Mouse (Mus musculus) hindbrain, embryonic 10.5 days (tissue): ENCODE measurements around the gene Gprin1. TPM values are rescaled to one million over a fixed set of nuclear protein-coding genes. Genes with fewer than 3 reads are reported as not detected.

ENCODE experiments used
- DNase-seq: peaks from one replicate; pipeline ENCODE4 v3.0.0-alpha.2; 2017; ENCODE audit warnings: low spot score
- H3K27ac ChIP-seq: fragments of 300-500 bp; sonication (generic); 2 replicates; pipeline ENCODE4 v1.5.1; 2016; ENCODE audit warnings: mild to moderate bottlenecking, moderate library complexity
- H3K27me3 ChIP-seq: fragments of 300-500 bp; sonication (generic); 2 replicates; pipeline ENCODE4 v1.6.1; 2016; ENCODE audit warnings: mild to moderate bottlenecking; ENCODE audit not compliant: poor library complexity, insufficient read depth, severe bottlenecking
- H3K36me3 ChIP-seq: fragments of 300-500 bp; sonication (generic); 2 replicates; pipeline ENCODE4 v1.6.1; 2016; ENCODE audit warnings: mild to moderate bottlenecking, moderate library complexity
- H3K4me1 ChIP-seq: fragments of 300-500 bp; sonication (generic); replicated peaks from 2 replicates; pipeline ENCODE4 v1.6.1; 2016; ENCODE audit warnings: mild to moderate bottlenecking
- H3K4me3 ChIP-seq: fragments of 300-500 bp; sonication (generic); 2 replicates; pipeline ENCODE4 v1.5.1; 2016; ENCODE audit warnings: mild to moderate bottlenecking, moderate library complexity
- H3K9me3 ChIP-seq: fragments of 300-500 bp; sonication (generic); 2 replicates; pipeline ENCODE4 v1.6.1; 2016; ENCODE audit warnings: mild to moderate bottlenecking, moderate library complexity
- WGBS: fragments of 180-500 bp; shearing (Covaris S2); methylation state at CpG from one replicate; pipeline ENCODE4 v1.1.7; 2016; 5-methylcytosine and 5-hydroxymethylcytosine counted together
- polyA plus RNA-seq: library from polyadenylated mRNA; unstranded; fragments of >200 nt; fragmentation: Nextera tagmentation; extraction: Ambion mirVana; gene quantifications from 2 replicates; pipeline ENCODE4 v1.2.1, GENCODE M21; 2016

Gene Gprin1
- polyA plus RNA-seq, 1 experiment from 2014 or later: 2.5 TPM

DNA sequence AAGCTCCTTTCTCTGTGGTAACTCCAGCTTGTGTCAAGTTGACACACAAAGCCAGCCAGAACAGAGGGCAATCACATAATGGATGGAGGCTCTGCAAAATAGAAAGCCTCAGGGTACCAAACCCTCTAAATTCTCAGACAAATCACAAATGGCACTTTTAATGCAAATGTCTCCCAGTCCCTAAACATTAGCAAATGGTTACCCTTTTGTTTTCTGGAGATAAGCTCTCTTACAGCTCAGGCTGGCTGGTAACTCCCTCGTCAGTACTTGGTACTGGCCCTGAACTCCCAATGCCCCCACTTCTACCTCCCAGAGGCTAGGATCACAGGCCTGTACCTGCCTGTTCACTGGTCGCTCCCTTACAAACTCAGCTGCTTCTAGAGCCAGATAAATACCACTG, 33.6 kb upstream of the Gprin1 start:
- H3K9me3 ChIP-seq: no peaks in the 10 kb centered on the region
- no peak overlapping the region for H3K4me3 ChIP-seq
- H3K27ac ChIP-seq: no peak overlapping the region
- WGBS: 41% methylated on average over 2 of the region's 2 CpGs
- peaks cover 10% of the 10 kb centered on the region for H3K27me3 ChIP-seq
- no peaks in the 10 kb centered on the region for H3K4me1 ChIP-seq
- H3K36me3 ChIP-seq: no peaks in the 10 kb centered on the region
- DNase-seq: no peak

DNA sequence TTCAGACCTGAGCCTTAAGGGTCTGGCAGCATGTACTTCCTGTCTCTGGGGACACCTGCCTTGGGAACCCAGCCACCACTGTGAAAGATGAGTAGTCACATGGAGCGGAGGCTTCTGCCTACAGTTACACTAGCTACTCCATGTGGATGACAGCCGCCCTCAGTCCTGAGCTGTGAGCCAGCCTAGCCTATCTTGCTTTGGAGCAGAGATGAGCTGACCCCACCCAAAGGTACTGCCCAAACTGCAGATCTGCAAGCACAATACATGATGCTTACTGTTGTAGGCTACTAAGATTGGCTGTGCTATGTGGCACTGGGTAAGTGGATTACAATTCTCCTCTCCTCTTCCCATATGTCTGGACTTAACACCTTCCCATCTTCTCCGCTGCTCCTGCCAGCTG, 31.4 kb upstream of the Gprin1 start:
- no peaks in the 10 kb centered on the region for H3K36me3 ChIP-seq
- H3K4me3 ChIP-seq: no peak overlapping the region
- DNase-seq: no peak
- no peak overlapping the region for H3K27ac ChIP-seq
- peaks cover 3% of the 10 kb centered on the region for H3K27me3 ChIP-seq
- no peaks in the 10 kb centered on the region; the same call in 1 of the 2 replicates for H3K9me3 ChIP-seq
- H3K4me1 ChIP-seq: no peaks in the 10 kb centered on the region
- 81% methylated on average over 3 of the region's 3 CpGs for WGBS

DNA sequence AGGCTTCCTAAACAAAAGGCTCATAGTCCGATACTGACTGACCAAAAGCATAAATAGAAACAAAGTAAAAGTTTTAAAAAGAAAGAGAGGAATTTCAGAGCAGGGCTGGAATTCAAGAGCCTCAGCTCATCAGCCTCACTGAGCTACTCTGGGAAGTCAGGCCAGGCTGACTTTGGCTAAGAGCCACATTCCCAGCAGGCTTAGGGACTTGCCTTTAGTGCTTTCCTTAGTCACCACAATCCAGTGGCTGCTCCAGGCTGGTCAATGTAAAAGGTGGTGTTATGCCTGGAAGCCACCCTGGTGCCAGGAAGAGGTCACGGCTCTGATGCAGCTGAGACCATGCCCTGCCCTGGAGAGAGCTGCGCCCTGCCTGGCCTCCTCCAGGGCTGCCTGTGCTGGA, 30.9 kb upstream of the Gprin1 start:
- no peak overlapping the region for H3K4me3 ChIP-seq
- DNase-seq: no peak
- no peak overlapping the region for H3K27ac ChIP-seq
- 85% methylated on average over 3 of the region's 3 CpGs for WGBS
- H3K27me3 ChIP-seq: peaks cover 3% of the 10 kb centered on the region
- no peaks in the 10 kb centered on the region for H3K4me1 ChIP-seq
- no peaks in the 10 kb centered on the region; the same call in 1 of the 2 replicates for H3K9me3 ChIP-seq
- H3K36me3 ChIP-seq: no peaks in the 10 kb centered on the region

DNA sequence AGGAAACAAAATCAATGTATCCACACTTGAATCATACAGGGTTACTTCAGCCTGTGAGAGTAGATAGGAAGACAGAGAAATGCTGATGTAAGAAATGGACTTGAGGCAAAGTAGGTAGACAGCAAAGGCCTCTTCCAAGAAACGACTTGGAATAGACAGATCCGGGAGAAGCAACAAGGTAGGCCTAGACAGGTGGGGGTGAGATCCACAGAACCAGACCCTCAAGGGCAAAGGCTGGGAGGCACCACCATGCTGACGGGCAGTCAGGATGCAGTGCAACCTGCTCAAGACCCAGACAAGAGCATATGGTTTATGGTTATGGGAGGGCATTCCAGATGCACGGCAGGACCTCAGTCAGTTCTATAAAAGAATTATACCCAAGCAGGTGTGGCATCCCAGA, 17.3 kb upstream of the Gprin1 start:
- Histone ChIP-seq H3K4me1 (peaks cover 29% of the 10 kb centered on the region), H3K36me3 (no peaks in the 10 kb centered on the region), H3K9me3 (0 out of 2 replicates have a peak, but pooled peaks cover 3% of the 10 kb centered on the region), H3K27me3 (peaks cover 58% of the 10 kb centered on the region), H3K4me3 (no peak overlapping the region), H3K27ac (no peak overlapping the region)
- 83% methylated on average over 4 of the region's 4 CpGs for WGBS
- DNase-seq: no peak

DNA sequence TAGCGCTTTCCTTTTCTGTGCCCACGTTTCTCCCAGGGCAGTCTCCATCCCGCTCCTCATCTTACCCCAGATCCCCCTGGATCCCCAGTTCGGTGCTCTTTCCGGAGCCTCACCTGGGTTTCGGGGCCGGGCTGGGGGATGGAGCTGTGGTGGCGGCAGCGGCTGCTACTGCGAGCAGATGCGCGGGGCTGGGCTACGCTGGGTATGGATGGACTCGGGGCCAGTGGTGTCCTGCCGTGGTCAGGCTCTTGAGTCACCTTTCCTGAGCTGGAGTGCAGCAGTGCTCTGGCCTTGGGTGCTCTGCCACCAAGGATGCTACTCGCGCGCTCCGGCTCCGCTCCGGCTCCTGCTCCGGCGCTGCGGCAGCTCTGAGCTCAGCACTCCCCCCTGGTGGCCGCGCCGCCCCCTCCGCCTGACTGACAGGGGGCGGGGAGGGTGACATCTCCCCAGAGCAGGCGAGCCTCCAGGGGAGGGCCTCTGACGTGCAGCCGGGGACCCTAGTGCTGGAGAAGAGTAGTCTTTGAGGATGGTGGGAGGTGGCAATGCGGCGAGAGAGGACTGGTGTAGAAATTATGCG, 16.6 kb upstream of the Gprin1 start, which contains the start of gene Sncb:
Gene Sncb, minus strand, starts transcription at position 404 of the 577 bp plus-strand sequence.
- DNase-seq: peak; percentile 70
- H3K9me3 ChIP-seq: 0 out of 2 replicates have a peak, but pooled peaks cover 3% of the 10 kb centered on the region
- WGBS: 1% methylated on average over 35 of the region's 35 CpGs
- H3K27ac ChIP-seq: peak within 1 kb of the TSS; percentile 41
- no peaks in the 10 kb centered on the region for H3K36me3 ChIP-seq
- H3K4me1 ChIP-seq: peaks cover 29% of the 10 kb centered on the region
- H3K27me3 ChIP-seq: peaks cover 65% of the 10 kb centered on the region
- peak within 1 kb of the TSS; percentile 57 for H3K4me3 ChIP-seq

DNA sequence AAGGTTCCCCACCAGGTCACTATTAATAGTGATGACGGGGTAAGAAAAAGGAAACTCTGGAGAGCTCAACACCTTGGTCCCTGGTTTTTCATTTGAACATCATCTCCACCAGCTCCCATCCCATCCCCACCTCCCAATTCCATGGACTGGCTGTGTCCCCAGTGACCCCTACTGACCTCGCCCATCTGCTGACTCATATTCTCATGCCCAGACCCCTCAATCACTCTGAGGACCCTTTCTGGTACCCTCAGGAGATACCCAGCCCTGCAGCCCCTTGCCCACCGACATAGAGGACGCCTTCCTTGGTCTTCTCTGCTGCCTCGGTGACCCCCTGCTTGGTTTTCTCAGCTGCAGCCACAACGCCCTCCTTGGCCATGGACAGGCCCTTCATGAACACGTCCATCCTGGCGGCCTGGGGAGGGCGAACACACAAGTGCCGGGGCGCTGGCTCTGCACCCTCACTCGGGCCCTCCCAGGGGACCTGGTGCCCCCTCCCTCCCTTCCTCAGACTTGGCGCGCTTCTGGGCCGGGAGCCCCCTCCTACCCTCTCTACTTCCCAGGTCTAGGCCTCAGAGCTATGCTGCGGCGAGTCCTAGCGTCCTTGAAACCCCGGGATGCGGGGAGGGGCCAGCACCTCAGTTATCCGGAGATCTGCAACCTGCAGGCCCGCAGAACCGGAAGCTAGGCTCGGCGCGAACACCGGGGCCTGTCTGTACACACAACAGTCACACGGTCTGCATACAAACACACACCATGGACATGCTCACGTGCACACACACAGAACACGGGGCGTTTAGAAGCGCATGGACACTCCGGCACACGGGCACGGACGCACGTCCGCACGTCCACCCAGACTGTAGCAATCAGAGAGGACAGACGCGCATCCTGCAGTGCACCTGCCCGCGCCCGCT, 15.9 kb upstream of the Gprin1 start:
- Histone ChIP-seq H3K4me3 (peak overlapping the region; percentile 57), H3K36me3 (no peaks in the 10 kb centered on the region), H3K9me3 (no peaks in the 10 kb centered on the region), H3K27me3 (peaks cover 73% of the 10 kb centered on the region), H3K27ac (peak overlapping the region; percentile 41), H3K4me1 (peaks cover 32% of the 10 kb centered on the region)
- WGBS: 5% methylated on average over 44 of the region's 44 CpGs
- DNase-seq: no peak

DNA sequence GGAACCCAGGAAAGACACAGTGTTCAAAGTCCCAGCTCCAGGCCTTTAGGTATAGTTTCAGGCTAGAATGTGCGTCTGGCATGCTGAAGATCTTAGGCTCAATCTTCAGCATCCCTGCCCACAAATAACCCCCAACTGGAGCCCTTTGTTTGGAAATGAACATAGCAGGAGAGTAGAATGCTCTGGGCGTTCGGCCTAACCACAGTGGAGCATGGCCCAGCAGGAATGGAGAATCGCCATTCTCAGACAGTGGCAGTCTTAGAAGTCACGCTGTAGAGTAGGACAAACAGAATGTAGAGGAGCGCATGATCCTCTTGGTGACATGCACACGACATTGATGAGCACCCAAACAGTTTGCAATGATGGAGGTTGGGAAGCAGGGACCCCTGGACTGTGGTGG, 11.2 kb upstream of the Gprin1 start:
- Histone ChIP-seq H3K9me3 (no peaks in the 10 kb centered on the region), H3K4me1 (peaks cover 60% of the 10 kb centered on the region)
- WGBS: 66% methylated on average over 7 of the region's 7 CpGs

DNA sequence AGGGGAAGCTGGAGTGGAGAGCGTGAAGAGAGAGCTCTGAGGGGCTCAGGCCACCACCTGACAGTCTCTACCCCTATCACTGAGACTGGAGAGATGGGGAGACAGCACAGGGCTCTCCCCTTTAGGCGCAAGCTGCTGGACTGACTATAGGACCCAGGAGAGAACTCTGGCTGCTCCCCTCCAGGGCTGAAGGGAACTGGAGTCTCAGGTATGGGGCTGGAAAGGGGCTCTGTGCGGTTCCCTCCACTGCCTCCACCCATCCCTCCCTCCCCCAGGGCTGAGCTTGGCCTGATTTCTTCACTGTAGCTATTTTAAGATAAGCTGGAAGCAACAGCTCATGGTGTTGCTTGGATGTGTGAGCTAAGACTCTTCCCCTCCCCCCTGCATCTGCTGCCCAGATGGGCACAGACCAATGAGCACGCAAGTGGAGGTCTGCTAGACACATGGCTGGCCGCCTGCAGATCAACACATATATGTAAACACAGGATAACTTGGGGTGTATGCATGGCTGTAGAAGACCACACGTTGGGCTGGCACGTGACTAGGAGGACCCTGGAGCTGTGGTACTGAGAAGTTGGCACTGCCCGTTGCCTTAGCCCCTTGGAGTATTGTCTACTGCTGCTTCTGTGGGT, 10.6 kb upstream of the Gprin1 start:
- 62% methylated on average over 8 of the region's 8 CpGs for WGBS
- Histone ChIP-seq H3K36me3 (no peaks in the 10 kb centered on the region), H3K9me3 (no peaks in the 10 kb centered on the region), H3K27ac (peak overlapping the region; percentile 84; the same call in 1 of the 2 replicates), H3K27me3 (peaks cover 87% of the 10 kb centered on the region), H3K4me3 (no peak overlapping the region), H3K4me1 (peaks cover 58% of the 10 kb centered on the region)
- DNase-seq: peak; percentile 44

More for the DNA sequence above, 11.2 kb upstream of the Gprin1 start:
- Histone ChIP-seq H3K27ac (0 out of 2 replicates have a peak overlapping the region, but pooled peaks have one; percentile 45), H3K27me3 (peaks cover 87% of the 10 kb centered on the region), H3K36me3 (no peaks in the 10 kb centered on the region), H3K4me3 (no peak overlapping the region)
- no peak for DNase-seq

DNA sequence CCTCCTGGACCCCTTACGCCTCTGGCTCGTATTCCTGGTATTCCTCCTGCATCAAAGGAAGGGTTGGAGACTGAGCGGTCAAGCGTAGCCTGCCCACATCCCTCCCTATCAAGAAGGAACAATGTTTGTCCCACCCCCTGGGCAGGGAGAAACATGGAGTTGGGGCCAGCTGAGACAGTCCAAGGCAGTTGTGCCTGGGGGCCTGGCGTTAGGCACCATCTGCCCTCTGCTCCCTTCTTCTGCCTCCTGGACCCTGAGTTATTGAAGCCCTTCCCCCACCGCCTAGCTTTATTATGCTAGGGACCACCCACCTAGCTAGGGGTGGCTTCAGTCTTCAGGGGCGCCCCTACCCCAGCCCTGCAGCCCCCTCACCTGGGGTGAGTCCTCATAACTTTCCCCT, 9.8 kb upstream of the Gprin1 start:
- peak overlapping the region; percentile 60 for H3K4me3 ChIP-seq
- H3K36me3 ChIP-seq: no peaks in the 10 kb centered on the region
- H3K27me3 ChIP-seq: peaks cover 85% of the 10 kb centered on the region
- no peaks in the 10 kb centered on the region for H3K9me3 ChIP-seq
- H3K4me1 ChIP-seq: peaks cover 53% of the 10 kb centered on the region
- 2% methylated on average over 7 of the region's 7 CpGs for WGBS
- H3K27ac ChIP-seq: peak overlapping the region; percentile 84
- DNase-seq: peak; percentile 50

DNA sequence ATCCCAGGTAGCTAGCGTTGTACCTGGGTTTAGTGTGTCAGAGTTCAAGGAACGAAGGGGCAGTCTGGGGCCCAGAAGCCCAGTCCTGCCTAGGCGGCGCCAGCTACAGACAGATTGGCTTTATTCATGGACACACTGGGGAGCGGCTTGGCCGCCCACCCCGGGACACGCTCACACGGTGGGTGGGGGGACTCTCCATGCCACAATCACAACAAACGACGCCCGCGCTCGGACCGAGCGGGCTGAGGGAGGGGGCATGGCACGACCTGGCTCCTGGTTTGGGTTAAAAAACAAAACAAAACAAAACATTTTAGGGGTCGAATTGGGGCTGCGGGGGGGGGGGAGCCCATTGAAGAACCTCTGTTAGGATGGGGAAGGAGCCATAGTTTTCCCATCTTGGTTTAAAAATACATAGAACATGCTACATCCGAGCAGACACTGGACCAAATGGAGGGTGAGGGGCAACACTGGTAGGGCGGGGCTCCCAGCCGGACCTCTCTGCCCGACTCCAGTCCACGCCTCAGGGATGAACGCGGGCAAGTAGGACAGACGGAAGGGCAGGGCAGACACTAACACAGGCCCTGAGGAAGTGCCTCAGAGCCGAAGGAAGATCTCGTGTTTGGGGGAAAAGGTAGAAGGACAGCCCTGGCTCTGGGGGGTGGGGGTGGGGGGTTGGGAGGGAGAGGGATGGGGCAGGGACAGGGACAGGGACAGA, 9.2 kb upstream of the Gprin1 start:
- peak overlapping the region; percentile 84 for H3K27ac ChIP-seq

DNA sequence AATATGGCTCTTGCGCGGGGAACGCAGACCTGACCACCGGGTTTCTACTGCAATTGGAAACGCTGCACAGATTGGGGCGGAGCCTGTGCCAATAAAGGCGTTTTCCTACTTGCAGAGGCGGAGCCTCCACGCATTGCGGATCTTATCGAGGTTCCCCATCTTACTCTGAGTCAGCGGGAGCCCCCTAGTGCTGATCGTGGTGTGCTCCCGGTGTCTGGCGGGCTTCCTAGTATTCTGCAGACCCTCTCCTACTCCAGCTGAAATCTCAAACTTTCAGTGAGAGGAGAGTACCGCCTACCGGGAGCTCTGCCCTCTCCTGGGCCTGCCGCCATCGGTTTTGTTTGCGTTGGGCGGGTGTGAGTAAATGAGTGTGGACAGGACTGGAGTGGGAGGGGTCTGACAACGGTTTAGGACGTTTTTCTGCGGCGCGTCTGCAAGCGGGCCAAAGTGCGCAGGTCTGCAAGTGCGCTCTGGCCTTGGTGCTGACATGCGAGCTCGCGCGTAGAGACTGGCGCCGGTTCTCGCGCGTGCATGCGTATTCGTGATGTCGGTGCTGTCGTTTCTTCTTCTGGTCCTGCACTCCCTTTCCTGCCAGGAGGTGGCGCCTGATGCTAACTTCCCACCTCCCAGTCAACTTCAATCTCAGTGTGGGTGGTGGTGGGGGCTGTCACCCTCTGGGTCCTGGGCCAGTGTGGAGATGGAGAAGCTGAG, 8.5 kb upstream of the Gprin1 start:
- H3K9me3 ChIP-seq: no peaks in the 10 kb centered on the region
- WGBS: under 1% methylated on average over 43 of the region's 43 CpGs
- no peaks in the 10 kb centered on the region for H3K36me3 ChIP-seq
- H3K27ac ChIP-seq: peak overlapping the region; percentile 84
- peaks cover 48% of the 10 kb centered on the region for H3K4me1 ChIP-seq
- peaks cover 85% of the 10 kb centered on the region for H3K27me3 ChIP-seq
- peak overlapping the region; percentile 60 for H3K4me3 ChIP-seq
- DNase-seq: peak; percentile 92

More for the DNA sequence above, 9.2 kb upstream of the Gprin1 start:
- Histone ChIP-seq H3K4me1 (peaks cover 49% of the 10 kb centered on the region), H3K4me3 (peak overlapping the region; percentile 60), H3K36me3 (no peaks in the 10 kb centered on the region), H3K27me3 (peaks cover 85% of the 10 kb centered on the region), H3K9me3 (no peaks in the 10 kb centered on the region)
- DNase-seq: peak; percentile 11
- 1% methylated on average over 29 of the region's 29 CpGs for WGBS
